Mouse (Mus musculus) right cerebral cortex, postnatal 4 days (tissue): ENCODE data around the gene Ect2.
A peak's percentile ranks its signal among the peaks of the same experiment; 100 is the strongest.

ENCODE experiments used
- DNase-seq: peaks from one replicate; pipeline ENCODE4 v3.0.0-alpha.2; 2022

Gene Ect2

GRCm38 (mm10) chr3:27155856-27156593 lies 2.3 kb upstream of the Ect2 start:
- no peak for DNase-seq

- no peak for DNase-seq
These were observed 1.6 kb upstream of the Ect2 start for GRCm38 (mm10) chr3:27155051-27155855.

GRCm38 (mm10) chr3:27154280-27154679 lies 602 bp upstream of the Ect2 start:
- no peak for DNase-seq

- DNase-seq = peak; percentile 26
These were observed 447 bp downstream of the Ect2 start for GRCm38 (mm10) chr3:27153191-27153671.

- no peak for DNase-seq
These were observed 7.9 kb downstream of the Ect2 start for GRCm38 (mm10) chr3:27145733-27146132.

- no peak for DNase-seq
These were observed 10.1 kb downstream of the Ect2 start for GRCm38 (mm10) chr3:27143570-27143969.

- DNase-seq = no peak
These were observed 13.6 kb downstream of the Ect2 start for GRCm38 (mm10) chr3:27140101-27140500.

- no peak for DNase-seq
These were observed 31.7 kb downstream of the Ect2 start for GRCm38 (mm10) chr3:27121864-27122450.

GRCm38 (mm10) chr3:27120932-27121331 lies 32.7 kb downstream of the Ect2 start:
- DNase-seq = no peak

GRCm38 (mm10) chr3:27118227-27118626 lies 35.5 kb downstream of the Ect2 start:
- DNase-seq = no peak

- DNase-seq = no peak
These were observed 42.8 kb downstream of the Ect2 start for GRCm38 (mm10) chr3:27110860-27111259.

GRCm38 (mm10) chr3:27109109-27109508 lies 44.6 kb downstream of the Ect2 start:
- no peak for DNase-seq

GRCm38 (mm10) chr3:27107142-27107541 lies 46.5 kb downstream of the Ect2 start:
- DNase-seq = no peak

GRCm38 (mm10) chr3:27102965-27103364 lies 50.7 kb downstream of the Ect2 start:
- no peak for DNase-seq

GRCm38 (mm10) chr3:27098633-27099032 lies 55.0 kb downstream of the Ect2 start:
- no peak for DNase-seq

- DNase-seq = no peak
These were observed 67.5 kb downstream of the Ect2 start for GRCm38 (mm10) chr3:27086221-27086620.

- no peak for DNase-seq
These were observed 72.2 kb downstream of the Ect2 start for GRCm38 (mm10) chr3:27081229-27082060.

- DNase-seq = no peak
These were observed 73.5 kb downstream of the Ect2 start for GRCm38 (mm10) chr3:27080061-27080770.

GRCm38 (mm10) chr3:27073884-27074283 lies 79.8 kb downstream of the Ect2 start:
- no peak for DNase-seq

- DNase-seq = no peak
These were observed 82.0 kb downstream of the Ect2 start for GRCm38 (mm10) chr3:27071706-27072105.

GRCm38 (mm10) chr3:27070340-27070739 lies 83.3 kb downstream of the Ect2 start:
- no peak for DNase-seq

GRCm38 (mm10) chr3:27067206-27067605 lies 86.5 kb downstream of the Ect2 start:
- no peak for DNase-seq
